Mouse (Mus musculus) 3T3-L1 (cell line): ENCODE measurements around the gene 1810043G02Rik.
"Not testable (repeated sequence)": the region's sequence is repeated elsewhere in the genome, so short reads cannot be mapped to it uniquely, and the experiment has no call there.

ENCODE experiments used
- DNase-seq: peaks from one replicate; pipeline ENCODE4 v3.0.0-alpha.2; 2015; ENCODE audit warnings: low read depth, low spot score

1810043G02Rik gene

DNA sequence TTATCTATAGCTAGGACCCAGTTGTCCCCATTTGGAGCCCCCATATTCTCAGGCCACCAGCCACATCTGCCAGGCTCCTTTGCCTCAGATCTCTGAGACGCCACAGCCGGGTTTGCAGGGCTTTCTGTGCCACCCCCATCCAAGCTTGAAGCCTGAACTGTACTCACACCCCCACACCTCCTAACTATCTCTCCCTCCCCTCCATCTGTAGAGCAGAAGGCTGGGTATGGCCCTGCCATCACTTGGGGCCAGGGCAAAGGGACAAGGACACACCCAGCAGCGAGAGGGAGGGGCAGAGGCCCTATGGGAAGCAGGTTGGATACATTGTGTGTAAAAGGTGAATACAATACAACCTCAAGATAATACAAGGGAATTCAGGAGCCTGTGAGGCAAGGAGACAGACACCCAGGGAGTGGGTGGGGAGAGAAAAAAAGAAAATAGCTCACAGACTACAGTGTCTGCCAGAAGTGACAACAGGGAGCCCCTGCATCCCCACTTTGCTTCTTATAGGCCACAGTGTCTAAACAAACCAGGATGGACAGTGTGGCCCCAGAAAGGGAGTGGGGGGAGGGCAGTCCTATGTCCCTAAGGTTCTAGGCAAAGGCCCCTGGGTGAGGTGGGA lies 26.3 kb downstream of the 1810043G02Rik start:
- no peak for DNase-seq

DNA sequence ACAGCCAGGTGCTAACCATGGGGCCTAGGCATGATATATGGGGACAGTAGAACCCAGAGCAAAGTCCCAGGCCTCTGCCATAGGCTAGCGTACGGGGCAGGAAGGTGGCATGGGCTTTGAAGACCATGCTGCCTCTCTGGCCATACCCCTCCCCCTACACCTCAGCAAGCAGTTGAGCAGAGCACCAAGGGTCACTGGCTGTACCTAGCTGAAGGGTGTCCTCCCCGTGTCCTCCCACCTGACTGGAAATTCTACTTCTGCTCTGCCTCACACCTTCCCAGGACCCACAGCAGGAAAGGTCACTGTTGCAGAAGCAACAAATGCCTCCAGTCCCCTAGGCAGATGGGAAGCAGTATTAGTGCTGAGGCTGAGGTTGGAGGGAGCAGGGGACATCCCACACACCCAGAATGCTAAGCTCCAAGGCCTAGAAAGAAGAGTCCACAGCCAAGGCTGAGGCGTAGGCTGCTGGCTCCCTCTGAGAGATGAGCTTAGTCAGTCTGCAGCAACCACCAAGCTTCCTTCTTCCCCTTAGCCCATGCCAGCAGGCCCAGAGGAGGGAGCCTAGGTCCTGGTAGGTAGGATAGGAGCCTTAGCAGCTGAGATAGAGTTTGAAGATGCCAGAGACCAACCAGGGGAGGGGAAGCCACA lies 27.6 kb downstream of the 1810043G02Rik start:
- no peak for DNase-seq

DNA sequence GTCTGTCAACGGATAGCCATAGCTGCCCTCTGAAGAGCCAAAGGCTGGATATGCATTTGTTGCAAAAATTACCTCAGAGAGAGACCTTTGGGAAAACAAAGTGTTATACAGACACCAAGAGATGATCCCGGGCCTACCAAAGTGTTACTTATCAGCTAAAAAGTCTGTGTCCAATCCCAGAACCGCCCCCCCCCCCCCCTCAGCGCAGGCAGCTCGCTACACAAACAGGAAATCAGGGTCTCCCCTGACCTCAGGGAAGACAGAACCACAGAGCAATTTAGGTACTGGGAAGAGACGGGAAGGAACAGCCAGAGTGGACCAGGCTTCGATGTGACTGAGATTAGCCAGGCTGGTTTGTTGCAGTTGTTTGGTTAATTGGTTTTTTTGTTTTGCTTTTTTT lies 28.9 kb downstream of the 1810043G02Rik start:
- no peak for DNase-seq

DNA sequence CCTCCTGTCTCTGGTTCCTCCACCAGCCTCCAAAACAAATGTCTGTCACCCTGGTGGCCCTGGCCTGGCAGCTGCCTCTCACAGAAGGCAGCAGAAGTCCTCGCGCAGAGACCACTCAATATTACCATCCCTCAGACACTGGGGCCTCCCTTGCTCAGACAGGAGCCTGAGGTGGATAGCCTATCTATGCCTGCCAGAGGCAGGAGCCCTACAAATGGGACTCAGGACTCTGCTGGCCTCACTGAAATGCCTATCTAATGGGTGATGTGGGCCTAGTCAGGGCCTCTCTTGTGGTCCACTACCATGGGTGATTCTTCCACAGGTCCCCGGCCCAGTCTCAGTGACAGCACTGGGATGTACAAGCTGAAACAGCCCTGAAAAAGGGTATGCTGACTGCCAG lies 29.8 kb downstream of the 1810043G02Rik start:
- no peak for DNase-seq

DNA sequence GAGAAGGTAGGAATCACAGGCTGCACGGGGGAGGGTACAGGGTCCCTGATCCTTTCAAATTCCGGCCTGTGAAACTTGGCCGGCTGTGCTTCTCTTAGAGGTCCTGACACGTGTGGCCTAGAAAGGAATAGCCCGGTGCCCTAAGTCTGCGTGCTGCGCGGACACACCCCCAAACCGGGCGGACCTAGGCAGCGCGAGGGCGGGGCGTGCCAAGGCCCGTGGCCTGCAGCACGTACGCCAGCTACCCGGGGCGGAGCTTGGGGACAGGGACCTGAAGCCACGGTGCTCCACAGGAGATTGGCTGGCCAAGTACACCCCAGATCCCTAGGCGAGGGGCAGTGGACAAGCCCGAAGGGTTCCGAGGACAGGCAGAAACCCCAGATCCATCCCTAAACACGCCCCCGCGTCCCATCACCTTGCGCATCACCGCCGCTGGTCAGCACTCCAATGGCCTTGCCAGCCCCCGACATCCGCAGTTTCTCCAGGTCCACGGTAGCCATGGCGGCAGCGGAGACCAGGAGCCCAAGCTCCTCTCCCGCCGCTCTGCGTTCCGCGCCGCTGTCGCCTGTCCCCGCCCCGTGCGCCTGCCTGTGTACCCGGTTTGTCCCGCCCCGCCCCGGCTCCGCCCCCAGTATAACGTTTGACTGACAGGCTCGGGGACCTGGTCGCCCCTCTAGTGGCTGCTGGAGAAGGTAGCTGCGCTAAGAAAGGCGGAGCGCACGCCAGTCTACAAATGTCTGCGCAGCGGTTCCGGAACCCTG lies 31.0 kb downstream of the 1810043G02Rik start:
- peak; percentile 91 for DNase-seq

DNA sequence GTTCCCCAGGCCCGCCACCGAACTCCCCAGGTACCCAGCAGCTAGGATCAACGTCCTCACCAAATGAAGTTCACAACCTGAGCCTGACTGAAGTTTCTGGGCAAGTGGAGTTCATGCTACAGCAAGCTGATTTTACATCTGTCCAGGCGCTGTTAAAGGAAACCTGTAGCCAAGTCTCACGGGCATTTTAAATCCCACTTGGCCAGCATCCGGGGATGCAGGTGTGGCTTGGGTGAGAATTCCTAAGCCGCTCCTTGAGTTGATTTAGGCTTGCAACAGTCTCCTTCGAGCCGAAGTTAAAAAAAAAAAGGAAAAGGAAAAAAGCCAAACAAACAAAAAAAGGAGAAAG lies 31.6 kb downstream of the 1810043G02Rik start, which contains the start of gene Pfkl:
TSS of gene Pfkl (minus strand) at position 139 of the 349 bp plus-strand sequence.
- DNase-seq, result no peak

DNA sequence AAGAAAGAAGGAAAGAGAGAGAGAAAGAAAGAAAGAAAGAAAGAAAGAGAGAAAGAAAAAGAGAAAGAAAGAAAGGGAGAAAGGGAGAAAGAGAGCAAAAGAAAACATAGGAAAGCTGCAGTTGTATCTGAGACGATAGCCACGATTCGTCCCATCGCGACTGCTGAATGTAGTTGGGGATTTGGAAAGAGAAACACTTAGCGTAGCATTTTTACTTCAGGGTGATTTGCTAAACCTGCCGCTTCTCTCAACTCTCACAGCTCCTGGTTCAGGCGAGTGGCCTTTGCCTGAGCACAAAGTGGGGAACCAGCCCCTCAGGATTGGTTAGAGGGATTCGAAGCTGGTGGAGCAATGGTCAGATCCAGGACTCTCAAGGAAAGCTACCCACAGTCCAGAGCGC lies 32.0 kb downstream of the 1810043G02Rik start:
- no peak for DNase-seq

DNA sequence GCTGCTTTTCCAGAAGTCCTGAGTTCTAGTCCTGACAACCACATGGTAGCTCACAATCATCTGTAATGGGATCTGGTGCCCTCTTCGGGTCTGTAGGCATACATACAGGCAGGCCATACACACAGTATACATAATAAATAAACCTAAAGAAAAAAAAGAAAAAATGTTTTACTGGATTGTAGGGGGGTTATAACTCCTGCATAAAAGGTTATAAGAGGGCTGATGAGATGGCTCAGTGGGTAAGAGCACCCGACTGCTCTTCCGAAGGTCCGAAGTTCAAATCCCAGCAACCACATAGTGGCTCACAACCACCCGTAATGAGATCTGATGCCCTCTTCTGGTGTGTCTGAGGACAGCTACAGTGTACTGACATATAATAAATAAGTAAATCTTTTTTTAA lies 32.8 kb downstream of the 1810043G02Rik start:
- DNase-seq, result not testable (repeated sequence)

DNA sequence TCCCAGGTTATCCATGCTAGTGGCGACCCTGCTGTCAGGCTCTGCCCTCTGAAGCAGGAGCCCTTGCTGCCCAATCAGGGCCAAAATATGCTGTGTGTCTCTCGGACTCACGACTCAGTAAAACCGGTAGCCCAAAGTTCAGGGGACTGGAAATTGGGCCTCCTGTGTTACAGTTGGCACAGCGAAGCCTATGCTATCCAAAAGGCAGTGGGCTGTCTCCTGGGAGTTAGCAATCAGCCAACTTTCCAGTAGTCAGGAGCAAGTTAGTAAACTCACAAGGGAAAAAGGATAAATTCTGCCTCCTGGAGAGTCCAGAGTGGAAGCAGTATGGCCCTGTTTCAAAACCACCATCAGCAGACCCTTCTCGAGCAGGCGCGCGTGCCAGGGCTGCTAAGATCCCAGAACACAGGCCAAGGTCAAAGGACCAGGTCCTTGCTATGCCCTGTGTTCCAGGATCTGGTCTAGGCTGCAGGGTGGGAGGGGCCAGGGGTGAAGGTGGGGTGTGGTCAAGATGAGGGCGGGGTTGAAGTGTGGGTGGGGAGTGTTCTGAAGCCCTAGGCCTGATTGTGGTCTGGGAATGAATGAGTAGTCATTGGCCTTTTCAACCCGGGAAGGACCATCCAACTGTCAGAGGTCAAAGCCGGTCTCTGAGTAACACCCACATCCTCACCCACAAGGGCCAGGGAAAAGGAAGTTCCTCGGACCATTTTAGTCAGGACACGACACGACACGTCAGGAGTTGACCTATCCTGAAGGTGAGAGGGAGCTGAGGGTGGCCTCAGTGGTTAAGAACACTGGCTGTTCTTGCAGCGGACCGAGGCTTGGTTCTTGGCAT lies 34.6 kb downstream of the 1810043G02Rik start:
- DNase-seq, result no peak

DNA sequence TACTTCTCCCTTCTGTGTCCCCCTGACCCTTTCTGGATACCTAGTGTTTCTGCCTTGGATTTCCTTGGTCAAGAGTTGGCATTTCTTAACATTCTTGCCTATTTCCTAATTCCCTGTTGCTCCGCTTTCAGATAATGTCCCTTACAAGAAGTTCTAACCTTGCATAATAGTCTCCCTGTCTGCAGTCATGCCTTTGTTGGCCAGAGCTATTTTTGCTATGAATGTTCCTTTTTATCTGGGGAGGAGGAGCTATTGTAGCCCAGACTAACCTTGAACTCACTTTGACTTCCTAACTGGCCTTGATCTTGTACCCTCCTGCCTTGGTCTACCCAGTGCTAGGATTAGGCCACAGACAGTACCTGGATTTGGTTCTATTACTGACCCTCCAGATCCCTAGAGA lies 37.2 kb downstream of the 1810043G02Rik start:
- no peak for DNase-seq

DNA sequence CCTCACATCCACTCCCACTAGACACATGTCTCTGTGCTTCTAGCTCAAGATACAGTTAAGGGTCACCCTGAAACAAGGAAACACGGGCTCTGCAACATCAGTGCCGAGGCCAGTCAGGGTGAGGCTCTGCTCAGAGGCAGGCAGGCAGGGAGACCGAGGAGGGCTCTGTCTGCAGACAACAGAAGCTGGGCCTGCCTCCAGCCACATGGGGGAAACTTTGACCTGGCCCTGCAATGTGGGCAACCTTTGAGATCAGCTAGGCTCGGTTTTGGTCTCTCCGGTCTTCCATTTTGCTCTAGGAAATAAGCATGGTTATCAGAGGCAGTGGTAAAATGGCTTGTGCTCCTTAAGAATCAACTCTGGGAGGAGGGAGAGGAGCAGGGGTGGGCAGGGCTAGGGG lies 38.0 kb downstream of the 1810043G02Rik start:
- DNase-seq, result no peak

DNA sequence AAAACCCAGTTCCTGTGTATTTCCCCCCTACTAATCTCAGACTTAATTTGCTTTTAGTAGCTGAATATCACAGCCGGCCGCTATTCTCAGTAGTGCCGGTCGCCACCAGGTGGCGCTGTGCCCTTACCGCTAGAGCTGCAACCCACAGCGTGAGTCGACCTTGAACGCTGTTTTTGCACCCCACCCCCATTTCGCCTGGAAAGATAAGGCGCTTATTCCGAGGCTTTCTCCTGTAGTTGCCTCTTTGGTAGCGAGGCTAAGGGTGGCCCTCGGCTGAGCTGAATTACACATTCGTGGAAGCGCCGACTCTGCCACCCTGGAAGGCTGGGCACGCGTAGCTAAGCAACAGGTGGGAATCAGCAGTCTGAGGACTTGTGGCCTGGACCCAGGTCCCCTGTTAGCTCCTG lies 40.5 kb downstream of the 1810043G02Rik start:
- DNase-seq, result peak; percentile 83

DNA sequence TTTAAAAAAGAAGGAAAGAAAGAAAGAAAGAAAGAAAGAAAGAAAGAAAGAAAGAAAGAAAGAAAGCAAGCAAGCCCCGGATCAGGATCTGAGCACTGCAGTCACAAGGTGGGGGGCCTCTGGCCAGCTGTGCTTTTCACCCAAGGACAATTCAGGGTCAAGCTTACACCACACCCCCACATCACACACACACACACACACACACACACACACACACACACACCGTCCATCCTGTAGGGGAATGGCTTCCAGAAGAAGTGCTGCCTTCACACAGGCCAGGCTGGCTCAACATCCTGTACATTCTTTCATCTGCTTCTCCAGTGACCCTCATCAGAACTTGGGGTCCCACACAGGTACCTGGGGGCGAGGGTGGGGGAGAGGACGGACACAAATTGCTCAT lies 41.0 kb downstream of the 1810043G02Rik start:
- DNase-seq, result no peak

DNA sequence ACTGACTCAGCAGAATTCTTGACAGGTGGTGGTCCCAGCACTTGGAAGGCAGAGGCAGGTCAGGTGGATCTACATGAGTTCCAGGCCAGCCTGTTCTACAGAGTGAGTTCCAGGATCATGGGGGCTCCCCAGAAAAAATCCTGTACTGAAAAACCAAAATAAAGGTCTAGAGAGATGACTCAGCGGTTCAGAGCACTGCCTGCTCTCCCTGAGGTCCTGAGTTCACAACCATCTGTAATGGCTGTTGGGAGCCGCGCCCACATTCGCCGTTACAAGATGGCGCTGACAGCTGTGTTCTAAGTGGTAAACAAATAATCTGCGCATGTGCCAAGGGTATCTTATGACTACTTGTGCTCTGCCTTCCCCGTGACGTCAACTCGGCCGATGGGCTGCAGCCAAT lies 41.7 kb downstream of the 1810043G02Rik start:
- DNase-seq, result not testable (repeated sequence)

DNA sequence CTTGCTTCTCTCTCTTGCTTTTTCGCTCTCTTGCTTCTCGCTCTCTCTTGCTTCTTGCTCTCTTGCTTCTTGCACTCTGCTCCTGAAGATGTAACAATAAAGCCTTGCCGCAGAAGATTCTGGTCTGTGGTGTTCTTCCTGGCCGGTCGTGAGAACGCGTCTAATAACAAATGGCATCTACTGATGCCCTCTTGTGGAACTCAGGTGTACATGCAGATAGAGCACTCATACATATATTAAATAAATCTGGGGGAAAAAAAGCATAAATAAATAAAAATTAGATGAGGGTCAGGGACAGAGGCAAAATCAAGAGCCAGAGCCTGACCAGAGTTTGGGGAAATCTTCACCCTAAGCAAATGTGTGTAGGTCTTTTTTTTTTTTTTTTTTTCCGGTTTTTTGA lies 47.1 kb downstream of the 1810043G02Rik start:
- not testable (repeated sequence) for DNase-seq

DNA sequence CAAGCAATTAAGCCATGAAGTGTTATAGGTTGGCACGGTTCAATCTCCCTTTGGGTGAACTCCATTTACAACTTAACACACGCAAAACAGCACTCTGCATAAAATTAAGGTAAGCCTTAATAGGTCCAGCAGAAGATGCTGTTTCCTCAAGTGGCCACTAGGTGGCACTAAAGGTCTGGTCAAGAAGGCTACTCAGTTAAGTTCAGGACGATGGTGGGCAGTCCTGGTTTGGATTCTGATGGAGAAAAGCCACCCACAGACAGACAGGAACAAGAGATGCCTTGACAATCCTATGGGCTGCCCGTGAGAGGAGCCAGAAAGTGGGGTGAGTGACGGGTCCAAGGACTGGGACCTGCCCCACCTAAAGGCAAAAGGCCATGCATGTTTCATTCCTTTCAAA lies 49.8 kb downstream of the 1810043G02Rik start:
- DNase-seq, result peak; percentile 83

DNA sequence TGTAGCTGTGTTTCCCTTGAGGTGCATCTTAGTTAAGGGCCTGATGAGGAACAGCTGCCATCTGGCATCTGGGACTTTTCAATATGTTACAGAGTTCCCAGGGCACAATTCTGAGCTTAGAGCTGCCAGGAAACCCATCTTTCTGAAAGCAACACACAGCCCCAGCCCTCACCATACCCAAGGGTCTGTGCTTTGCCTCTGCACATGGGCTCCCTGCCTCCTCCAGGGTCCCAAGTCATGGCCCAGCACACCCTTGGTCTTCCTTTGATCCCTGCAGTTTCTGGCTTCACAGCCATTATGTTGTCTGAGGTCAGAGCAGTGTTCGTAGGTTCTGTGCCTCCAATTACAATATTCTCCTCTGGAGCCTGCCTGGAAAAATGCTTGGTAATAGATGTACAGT lies 50.8 kb downstream of the 1810043G02Rik start:
- no peak for DNase-seq

DNA sequence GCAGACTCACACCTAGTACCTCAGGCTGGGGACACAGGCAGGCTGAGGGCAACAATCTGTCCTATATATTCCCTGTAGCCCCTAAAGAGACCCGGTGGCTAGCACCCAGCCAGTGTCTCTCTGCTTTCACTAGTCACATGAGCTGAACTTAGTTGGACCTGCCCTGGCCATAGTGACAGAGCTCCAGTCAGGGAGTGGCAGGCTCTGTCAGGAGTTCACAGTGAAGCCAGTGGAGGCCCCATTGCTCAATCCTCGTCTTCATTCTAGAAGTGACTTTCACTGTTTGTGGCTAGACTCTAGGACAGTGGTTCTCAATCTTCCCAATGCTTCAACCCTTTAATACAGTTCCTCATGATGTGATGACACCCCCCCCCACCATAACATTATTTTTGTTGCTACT lies 53.7 kb downstream of the 1810043G02Rik start:
- DNase-seq, result no peak
